Mouse (Mus musculus) hindbrain, embryonic 16.5 days (tissue): ENCODE data around the gene Apol9b. TPM values are rescaled to one million over a fixed set of nuclear protein-coding genes. Genes with fewer than 3 reads are reported as not detected.

ENCODE experiments used
- ATAC-seq: fragments of 200-750 bp; cut with Nextera tagmentation; 2 replicates; pipeline ENCODE4 v1.8.0; 2017; ENCODE audit warnings: moderate TSS enrichment, moderate library complexity
- H3K27ac ChIP-seq: fragments of 300-500 bp; sonication (generic); 2 replicates; pipeline ENCODE4 v1.5.1; 2014; ENCODE audit warnings: low read depth, mild to moderate bottlenecking, control low read depth, low read length, moderate library complexity
- H3K27me3 ChIP-seq: fragments of 300-500 bp; sonication (generic); replicated peaks from 2 replicates; pipeline ENCODE4 v1.6.1; 2014; ENCODE audit warnings: low read length; ENCODE audit not compliant: control insufficient read depth, insufficient read depth
- H3K36me3 ChIP-seq: fragments of 300-500 bp; sonication (generic); 2 replicates; pipeline ENCODE4 v1.6.1; 2014; ENCODE audit warnings: mild to moderate bottlenecking, low read length, moderate library complexity, mixed read lengths; ENCODE audit not compliant: control insufficient read depth, insufficient read depth
- H3K4me1 ChIP-seq: fragments of 300-500 bp; sonication (generic); 2 replicates; pipeline ENCODE4 v1.6.1; 2014; ENCODE audit warnings: low read depth, low read length; ENCODE audit not compliant: control insufficient read depth, insufficient read depth
- H3K4me2 ChIP-seq: fragments of 300-500 bp; sonication (generic); 2 replicates; pipeline ENCODE4 v1.6.1; 2014; ENCODE audit warnings: mild to moderate bottlenecking, low read length, control low read depth, moderate library complexity
- H3K4me3 ChIP-seq: fragments of 300-500 bp; sonication (generic); 2 replicates; pipeline ENCODE4 v1.5.1; 2014; ENCODE audit warnings: mild to moderate bottlenecking, low read length, control low read depth, moderate library complexity
- H3K9ac ChIP-seq: fragments of 300-500 bp; sonication (generic); 2 replicates; pipeline ENCODE4 v1.6.1; 2014; ENCODE audit warnings: low read depth, mild to moderate bottlenecking, control low read depth, low read length, moderate library complexity
- H3K9me3 ChIP-seq: fragments of 300-500 bp; sonication (generic); 2 replicates; pipeline ENCODE4 v1.6.1; 2014; ENCODE audit warnings: mild to moderate bottlenecking, low read length, moderate library complexity; ENCODE audit not compliant: control insufficient read depth
- WGBS: fragments of 180-500 bp; shearing (Covaris S2); extraction: QIAGEN DNeasy Blood & Tissue Kit; methylation state at CpG from one replicate; pipeline ENCODE4 v1.1.7; 2014; 5-methylcytosine and 5-hydroxymethylcytosine counted together
- polyA plus RNA-seq: library from polyadenylated mRNA; unstranded; fragments of >200 nt; fragmentation: Nextera tagmentation; extraction: Ambion mirVana; gene quantifications from 2 replicates; pipeline ENCODE4 v1.2.1, GENCODE M21; 2015

The Apol9b gene
- polyA plus RNA-seq, 1 experiment from 2014 or later = 0.13 TPM

- no peaks in the 10 kb centered on the region for H3K27me3 ChIP-seq
- no peak overlapping the region for H3K9ac ChIP-seq
- H3K27ac ChIP-seq = no peak overlapping the region
- no peak for ATAC-seq
- no peaks in the 10 kb centered on the region for H3K9me3 ChIP-seq
- peaks cover 45% of the 10 kb centered on the region for H3K36me3 ChIP-seq
- no peak overlapping the region for H3K4me2 ChIP-seq
- 86% methylated on average over 1 of the region's 1 CpGs for WGBS
- no peak overlapping the region for H3K4me3 ChIP-seq
- H3K4me1 ChIP-seq = no peaks in the 10 kb centered on the region
Measured at GRCm38 (mm10) chr15:77785807-77786206, 57.0 kb downstream of the Apol9b start.

Other genes starting within 250 kb of the Apol9b start
- gene Apol11a, start 220.8 kb upstream of the Apol9b start, polyA plus RNA-seq = not detected in 2 replicates
- not detected in 2 replicates for gene Apol7c, start 195.7 kb upstream of the Apol9b start, polyA plus RNA-seq
- not detected in 2 replicates for gene 1700025B11Rik, start 167.1 kb upstream of the Apol9b start, polyA plus RNA-seq
- gene Apol10b, start 132.9 kb upstream of the Apol9b start, polyA plus RNA-seq = 0.06 TPM in 1 of 2 replicates, not detected in the other
- not detected in 2 replicates for gene Gm36245, start 129.8 kb upstream of the Apol9b start, polyA plus RNA-seq
- not detected in 2 replicates for gene Apol11b, start 85.8 kb upstream of the Apol9b start, polyA plus RNA-seq
- not detected in 2 replicates for gene Apol7e, start 30.2 kb upstream of the Apol9b start, polyA plus RNA-seq
- gene Apol8, start 28.0 kb downstream of the Apol9b start, polyA plus RNA-seq = 0.14 and 0.35 TPM in 2 replicates
- 8.4 and 11.8 TPM in 2 replicates for gene Myh9, start 113.1 kb downstream of the Apol9b start, polyA plus RNA-seq
- 215 and 216 TPM in 2 replicates for gene Txn2, start 200.0 kb downstream of the Apol9b start, polyA plus RNA-seq
- gene Foxred2, start 227.7 kb downstream of the Apol9b start, polyA plus RNA-seq = 8.8 and 9.6 TPM in 2 replicates
- 158 and 175 TPM in 2 replicates for gene Eif3d, start 241.8 kb downstream of the Apol9b start, polyA plus RNA-seq